Mouse (Mus musculus) embryonic facial prominence, embryonic 14.5 days (tissue): ENCODE measurements around the gene Fbxw8. TPM values are rescaled to one million over a fixed set of nuclear protein-coding genes. Genes with fewer than 3 reads are reported as not detected.
A peak's percentile ranks its signal among the peaks of the same experiment; 100 is the strongest.

Source experiments
- ATAC-seq: fragments of 200-750 bp; cut with Nextera tagmentation; 2 replicates; pipeline ENCODE4 v1.8.0; 2017; ENCODE audit warnings: low read depth, moderate number of reproducible peaks, moderate TSS enrichment
- DNase-seq: peaks from one replicate; pipeline ENCODE4 v3.0.0-alpha.2; 2015; ENCODE audit warnings: low spot score
- H3K27ac ChIP-seq: fragments of 300-500 bp; sonication (generic); replicated peaks from 2 replicates; pipeline ENCODE4 v1.5.1; 2014; ENCODE audit warnings: low read depth, mild to moderate bottlenecking, low read length, moderate library complexity
- H3K27me3 ChIP-seq: fragments of 300-500 bp; sonication (generic); replicated peaks from 2 replicates; pipeline ENCODE4 v1.6.1; 2014; ENCODE audit warnings: low read length; ENCODE audit not compliant: control insufficient read depth, insufficient read depth
- H3K36me3 ChIP-seq: fragments of 300-500 bp; sonication (generic); 2 replicates; pipeline ENCODE4 v1.6.1; 2014; ENCODE audit warnings: low read length, mixed read lengths; ENCODE audit not compliant: control insufficient read depth, insufficient read depth
- H3K4me1 ChIP-seq: fragments of 300-500 bp; sonication (generic); 2 replicates; pipeline ENCODE4 v1.6.1; 2014; ENCODE audit warnings: antibody characterized with exemption, low read length; ENCODE audit not compliant: control insufficient read depth, insufficient read depth
- H3K4me2 ChIP-seq: fragments of 300-500 bp; sonication (generic); 2 replicates; pipeline ENCODE4 v1.6.1; 2014; ENCODE audit warnings: low read depth, mild to moderate bottlenecking, low read length, moderate library complexity, mixed read lengths
- H3K4me3 ChIP-seq: fragments of 300-500 bp; sonication (generic); 2 replicates; pipeline ENCODE4 v1.5.1; 2014; ENCODE audit warnings: low read depth, mild to moderate bottlenecking, low read length
- H3K9ac ChIP-seq: fragments of 300-500 bp; sonication (generic); 2 replicates; pipeline ENCODE4 v1.6.1; 2014; ENCODE audit warnings: low read depth, mild to moderate bottlenecking, low read length, moderate library complexity, mixed read lengths
- H3K9me3 ChIP-seq: fragments of 300-500 bp; sonication (generic); 2 replicates; pipeline ENCODE4 v1.6.1; 2016; ENCODE audit warnings: low read length; ENCODE audit not compliant: control insufficient read depth
- WGBS: fragments of 180-500 bp; shearing (Covaris S2); extraction: QIAGEN DNeasy Blood & Tissue Kit; methylation state at CpG from one replicate; pipeline ENCODE4 v1.1.7; 2014; 5-methylcytosine and 5-hydroxymethylcytosine counted together
- polyA plus RNA-seq: library from polyadenylated mRNA; unstranded; fragments of >200 nt; fragmentation: Nextera tagmentation; extraction: Ambion mirVana; gene quantifications from 2 replicates; pipeline ENCODE4 v1.2.1, GENCODE M21; 2014

The Fbxw8 gene
- polyA plus RNA-seq, 1 experiment from 2014 or later: 31.7 TPM

GRCm38 (mm10) chr5:118095849-118096248, 59.4 kb downstream of the Fbxw8 start:
- no peak overlapping the region for H3K4me3 ChIP-seq
- H3K4me1 ChIP-seq: peaks cover 5% of the 10 kb centered on the region; the same call in 1 of the 2 replicates
- no peak overlapping the region for H3K4me2 ChIP-seq
- 84% methylated on average over 4 of the region's 4 CpGs for WGBS
- peaks cover 66% of the 10 kb centered on the region for H3K36me3 ChIP-seq
- no peaks in the 10 kb centered on the region for H3K9me3 ChIP-seq
- no peak overlapping the region for H3K27ac ChIP-seq
- H3K27me3 ChIP-seq: no peaks in the 10 kb centered on the region
- no peak for ATAC-seq
- DNase-seq: no peak
- H3K9ac ChIP-seq: no peak overlapping the region

GRCm38 (mm10) chr5:118095433-118095832, 59.8 kb downstream of the Fbxw8 start:
- H3K4me2 ChIP-seq: no peak overlapping the region
- H3K27ac ChIP-seq: no peak overlapping the region
- ATAC-seq (no peak), DNase-seq (no peak)
- H3K9me3 ChIP-seq: no peaks in the 10 kb centered on the region
- no peak overlapping the region for H3K9ac ChIP-seq
- peaks cover 66% of the 10 kb centered on the region for H3K36me3 ChIP-seq
- 87% methylated on average over 11 of the region's 11 CpGs for WGBS
- peaks cover 2% of the 10 kb centered on the region; the same call in 1 of the 2 replicates for H3K4me1 ChIP-seq
- no peaks in the 10 kb centered on the region for H3K27me3 ChIP-seq
- no peak overlapping the region for H3K4me3 ChIP-seq

- Histone ChIP-seq H3K4me3 (no peak overlapping the region), H3K36me3 (peaks cover 67% of the 10 kb centered on the region), H3K27me3 (no peaks in the 10 kb centered on the region), H3K4me2 (no peak overlapping the region), H3K4me1 (no peaks in the 10 kb centered on the region), H3K27ac (no peak overlapping the region), H3K9me3 (no peaks in the 10 kb centered on the region), H3K9ac (no peak overlapping the region)
- WGBS: 77% methylated on average over 11 of the region's 11 CpGs
- ATAC-seq: no peak
- no peak for DNase-seq
Measured at GRCm38 (mm10) chr5:118093321-118094035, 61.8 kb downstream of the Fbxw8 start.

- no peaks in the 10 kb centered on the region for H3K4me1 ChIP-seq
- no peaks in the 10 kb centered on the region for H3K9me3 ChIP-seq
- no peak overlapping the region for H3K9ac ChIP-seq
- no peak overlapping the region for H3K4me2 ChIP-seq
- peaks cover 57% of the 10 kb centered on the region for H3K36me3 ChIP-seq
- WGBS: 100% methylated on average over 2 of the region's 2 CpGs
- DNase-seq: no peak
- no peaks in the 10 kb centered on the region for H3K27me3 ChIP-seq
- ATAC-seq: no peak
- no peak overlapping the region for H3K27ac ChIP-seq
- H3K4me3 ChIP-seq: no peak overlapping the region
Measured at GRCm38 (mm10) chr5:118090837-118091236, 64.4 kb downstream of the Fbxw8 start.

- DNase-seq (no peak), ATAC-seq (no peak)
- no peaks in the 10 kb centered on the region for H3K9me3 ChIP-seq
- no peaks in the 10 kb centered on the region for H3K27me3 ChIP-seq
- H3K4me2 ChIP-seq: no peak overlapping the region
- peaks cover 50% of the 10 kb centered on the region for H3K36me3 ChIP-seq
- no peak overlapping the region for H3K27ac ChIP-seq
- no peak overlapping the region for H3K9ac ChIP-seq
- no peaks in the 10 kb centered on the region for H3K4me1 ChIP-seq
- no peak overlapping the region for H3K4me3 ChIP-seq
- 96% methylated on average over 6 of the region's 6 CpGs for WGBS
Measured at GRCm38 (mm10) chr5:118090101-118090500, 65.2 kb downstream of the Fbxw8 start.

- H3K9ac ChIP-seq: peak overlapping the region; percentile 25; the same call in 1 of the 2 replicates
- DNase-seq (peak; percentile 45), ATAC-seq (peak; percentile 77; the same call in 1 of the 2 replicates)
- H3K4me3 ChIP-seq: no peak overlapping the region
- no peaks in the 10 kb centered on the region for H3K9me3 ChIP-seq
- no peaks in the 10 kb centered on the region for H3K27me3 ChIP-seq
- H3K4me1 ChIP-seq: 0 out of 2 replicates have a peak, but pooled peaks cover 4% of the 10 kb centered on the region
- WGBS: 39% methylated on average over 7 of the region's 7 CpGs
- H3K36me3 ChIP-seq: peaks cover 40% of the 10 kb centered on the region
- no peak overlapping the region for H3K27ac ChIP-seq
- no peak overlapping the region for H3K4me2 ChIP-seq
Measured at GRCm38 (mm10) chr5:118089102-118089501, 66.2 kb downstream of the Fbxw8 start.

GRCm38 (mm10) chr5:118086956-118087355, 68.3 kb downstream of the Fbxw8 start:
- no peak overlapping the region for H3K4me3 ChIP-seq
- ATAC-seq (no peak), DNase-seq (no peak)
- H3K36me3 ChIP-seq: peaks cover 20% of the 10 kb centered on the region
- H3K4me1 ChIP-seq: peaks cover 18% of the 10 kb centered on the region
- no peaks in the 10 kb centered on the region for H3K9me3 ChIP-seq
- 35% methylated on average over 7 of the region's 7 CpGs for WGBS
- no peaks in the 10 kb centered on the region for H3K27me3 ChIP-seq
- no peak overlapping the region for H3K27ac ChIP-seq
- H3K9ac ChIP-seq: no peak overlapping the region
- no peak overlapping the region for H3K4me2 ChIP-seq

- WGBS: 64% methylated on average over 7 of the region's 7 CpGs
- H3K27ac ChIP-seq: no peak overlapping the region
- no peaks in the 10 kb centered on the region for H3K27me3 ChIP-seq
- H3K4me3 ChIP-seq: no peak overlapping the region
- peaks cover 27% of the 10 kb centered on the region for H3K4me1 ChIP-seq
- no peak for DNase-seq
- H3K36me3 ChIP-seq: peaks cover 7% of the 10 kb centered on the region
- no peak overlapping the region for H3K9ac ChIP-seq
- H3K9me3 ChIP-seq: no peaks in the 10 kb centered on the region
- no peak overlapping the region for H3K4me2 ChIP-seq
- ATAC-seq: no peak
Measured at GRCm38 (mm10) chr5:118085313-118085712, 70.0 kb downstream of the Fbxw8 start.
